Mouse (Mus musculus): ENCODE measurements at regions not wholly inside any gene's neighbourhood (a gene's known extent, or its start where the extent isn't known, plus 50 kb on each side); places are given as distances from the start of the nearest gene placed in this dataset.

DNA sequence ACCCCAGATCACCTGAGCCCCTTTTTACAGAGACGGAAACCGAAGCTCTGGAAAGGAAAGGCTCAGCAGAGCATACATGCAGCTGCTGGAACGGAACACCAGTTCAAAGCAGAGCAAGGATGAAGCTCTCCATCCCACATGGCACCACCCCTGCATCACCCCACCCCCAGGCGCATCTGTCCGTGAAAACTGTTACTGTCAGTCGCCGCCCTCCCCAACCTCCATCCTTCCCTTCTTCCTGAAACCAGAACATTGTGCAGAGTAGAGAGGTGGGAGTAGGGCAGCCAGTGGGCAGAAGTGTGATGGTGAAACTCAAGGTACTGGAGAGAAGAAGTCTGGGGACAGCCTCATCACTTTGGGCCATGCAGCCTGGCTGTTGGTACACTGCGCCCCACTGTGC is 84.6 kb downstream of the Rplp1 start:
- TF ChIP-seq CTCF (IDR thresholded peaks at IDR 0.05; ENCODE audit: low read depth) (no peak), EP300 (IDR thresholded peaks at IDR 0.05; ENCODE audit: low read depth) (no peak)
